Mouse (Mus musculus) cortical plate, adult 2 months (tissue): ENCODE results near the gene Stoml1. TPM values are rescaled to one million over a fixed set of nuclear protein-coding genes. Genes with fewer than 3 reads are reported as not detected.

Experiments used
- H3K27ac ChIP-seq: fragments of 200-500 bp; 2 replicates; pipeline ENCODE4 v1.5.1; 2012; ENCODE audit warnings: low read length, control low read depth, inconsistent platforms; ENCODE audit not compliant: insufficient read depth
- H3K4me1 ChIP-seq: fragments of 200-500 bp; 2 replicates; pipeline ENCODE4 v1.6.1; 2011; ENCODE audit warnings: low read length; ENCODE audit not compliant: control insufficient read depth, insufficient read depth
- H3K4me3 ChIP-seq: fragments of 200-500 bp; 2 replicates; pipeline ENCODE4 v1.5.1; 2011; ENCODE audit warnings: mild to moderate bottlenecking, low read length, control low read depth; ENCODE audit not compliant: insufficient read depth
- CTCF ChIP-seq: fragments of 200-500 bp; IDR thresholded peaks from 2 replicates; pipeline ENCODE4 v1.5.1; 2011; ENCODE audit warnings: mild to moderate bottlenecking, control low read depth, low read length; ENCODE audit not compliant: insufficient read depth; ENCODE audit errors: extremely low read depth
- POLR2A ChIP-seq: fragments of 200-500 bp; IDR thresholded peaks from 2 replicates; pipeline ENCODE4 v1.6.1; 2011; ENCODE audit warnings: mild to moderate bottlenecking, low read length, control low read depth; ENCODE audit not compliant: insufficient read depth; ENCODE audit errors: extremely low read depth
- polyA plus RNA-seq: library from polyadenylated mRNA; depleted of rRNA; stranded (reverse); fragments of >200 nt; gene quantifications from 2 replicates; pipeline ENCODE4 v1.2.3, GENCODE M21; 2012

Stoml1 gene
- polyA plus RNA-seq, 1 experiment: 124 TPM

GRCm38 (mm10) chr9:58214519-58215180, 38.3 kb upstream of the Stoml1 start:
- Histone ChIP-seq H3K4me1 (no peaks in the 10 kb centered on the region), H3K27ac (no peak overlapping the region), H3K4me3 (no peak overlapping the region)
- TF ChIP-seq POLR2A (no peak), CTCF (no peak)

GRCm38 (mm10) chr9:58216402-58216801, 36.6 kb upstream of the Stoml1 start:
- TF ChIP-seq POLR2A (no peak), CTCF (peak; percentile 79)
- H3K27ac ChIP-seq: no peak overlapping the region
- no peaks in the 10 kb centered on the region for H3K4me1 ChIP-seq
- H3K4me3 ChIP-seq: no peak overlapping the region

DNA sequence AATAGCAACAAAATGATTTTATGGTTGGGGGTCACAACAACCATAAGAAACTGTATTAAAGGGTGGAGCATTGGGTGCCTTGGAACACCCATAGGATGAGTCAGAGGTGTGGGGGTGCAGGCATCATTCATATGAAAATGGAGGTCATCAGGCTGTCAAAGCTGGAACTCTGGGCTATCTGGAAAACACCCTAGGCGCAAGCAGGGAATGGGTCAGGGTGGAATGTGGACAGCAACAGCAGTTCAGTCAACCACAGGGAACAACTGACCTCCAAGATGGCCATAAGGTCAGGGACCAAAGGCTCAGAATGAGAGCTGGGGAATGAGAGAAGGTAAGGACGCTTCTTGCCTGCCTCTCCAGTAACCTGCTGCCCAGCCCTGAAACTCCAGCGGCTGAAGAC, 34.4 kb upstream of the Stoml1 start:
- TF ChIP-seq CTCF (no peak), POLR2A (no peak)
- Histone ChIP-seq H3K4me3 (no peak overlapping the region), H3K27ac (no peak overlapping the region), H3K4me1 (no peaks in the 10 kb centered on the region)

DNA sequence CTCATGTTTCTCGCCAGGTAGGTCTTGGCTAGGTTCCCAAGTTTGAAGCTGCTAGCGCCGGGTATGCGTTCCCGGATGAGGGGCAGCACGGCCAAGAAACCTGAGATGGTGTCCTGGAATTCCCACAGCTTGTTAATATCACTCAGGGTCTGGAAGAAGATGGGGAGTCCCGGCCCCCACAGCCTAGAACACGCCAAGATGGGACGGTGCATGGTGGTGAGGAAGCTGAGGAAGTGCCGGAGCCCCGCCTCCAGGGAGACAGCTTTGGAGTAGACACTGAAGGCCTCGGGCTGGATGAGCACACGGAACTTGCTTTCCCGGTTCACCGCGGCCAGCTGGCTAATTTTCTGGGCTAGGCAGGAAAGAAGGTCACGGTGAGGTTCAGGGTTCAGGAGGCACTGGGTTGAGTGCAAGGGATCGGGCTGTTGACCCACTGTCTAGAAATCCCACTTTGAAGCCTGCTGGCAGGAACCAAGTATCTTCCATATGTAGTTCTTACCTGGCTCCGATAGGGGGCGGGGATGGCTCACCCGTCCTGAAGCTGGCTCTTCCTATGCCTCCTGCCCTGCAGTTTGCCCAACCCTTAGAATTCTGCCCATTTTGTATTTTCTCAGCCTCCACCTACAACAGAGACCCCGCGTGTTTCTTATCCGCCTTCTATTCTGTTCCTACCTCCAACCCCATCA, 32.6 kb upstream of the Stoml1 start:
- no peaks in the 10 kb centered on the region for H3K4me1 ChIP-seq
- no peak overlapping the region for H3K27ac ChIP-seq
- no peak for TF ChIP-seq POLR2A
- peak; percentile 57 for TF ChIP-seq CTCF
- no peak overlapping the region for H3K4me3 ChIP-seq

GRCm38 (mm10) chr9:58224356-58224755, 28.6 kb upstream of the Stoml1 start:
- no peaks in the 10 kb centered on the region for H3K4me1 ChIP-seq
- no peak overlapping the region for H3K4me3 ChIP-seq
- no peak overlapping the region for H3K27ac ChIP-seq
- no peak for TF ChIP-seq POLR2A
- no peak for TF ChIP-seq CTCF

DNA sequence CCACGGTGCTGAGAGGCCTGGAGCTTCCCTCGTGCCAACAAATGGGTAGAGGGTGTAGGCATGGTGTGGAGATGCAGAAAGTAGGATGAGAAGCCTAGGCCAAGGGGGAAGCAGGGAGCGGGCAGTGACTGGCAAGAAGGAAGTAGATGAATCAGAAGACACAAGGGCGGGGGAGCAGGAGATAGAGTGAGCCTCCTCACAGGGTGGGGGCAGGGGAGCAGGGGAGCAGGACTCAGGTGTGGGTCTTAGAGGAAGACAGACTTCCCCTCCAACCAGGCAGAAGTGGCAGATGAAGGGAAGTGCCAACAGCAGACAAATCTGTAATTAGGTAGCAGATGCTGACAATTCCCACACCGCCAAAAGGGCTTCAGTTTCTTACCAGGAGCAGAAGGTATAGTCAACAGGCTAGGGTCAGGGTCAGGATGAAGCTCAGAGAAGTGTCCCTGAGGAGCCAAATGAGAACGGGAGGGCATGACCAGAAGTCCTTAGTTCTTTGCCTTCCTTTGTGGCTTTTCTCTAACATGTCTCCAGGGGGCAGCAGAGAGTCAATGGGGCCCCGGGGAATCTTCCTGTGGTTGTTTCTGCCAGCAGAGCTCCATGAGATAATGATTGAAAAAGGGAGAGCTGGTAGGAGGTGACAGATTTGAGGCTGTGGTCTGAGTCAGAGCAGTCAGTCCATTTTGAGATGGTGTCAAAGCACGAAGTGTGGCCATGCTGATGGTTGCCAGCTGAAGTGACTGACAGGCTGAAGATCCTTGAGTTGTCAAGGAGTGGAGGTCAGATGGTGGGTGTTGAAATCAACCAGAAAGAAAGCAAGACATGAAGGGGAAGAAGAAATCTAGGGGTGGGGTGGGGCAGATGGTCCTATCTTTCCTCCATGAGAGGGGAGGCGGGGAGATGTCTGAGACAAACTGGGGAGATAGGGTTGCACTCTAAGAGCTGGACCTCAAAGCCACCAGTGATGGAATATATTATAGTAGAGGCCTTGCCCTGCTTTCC, 26.8 kb upstream of the Stoml1 start:
- Histone ChIP-seq H3K4me1 (no peaks in the 10 kb centered on the region), H3K4me3 (no peak overlapping the region), H3K27ac (no peak overlapping the region)
- TF ChIP-seq POLR2A (no peak), CTCF (peak; percentile 68)

GRCm38 (mm10) chr9:58228777-58229466, 24.0 kb upstream of the Stoml1 start:
- no peaks in the 10 kb centered on the region for H3K4me1 ChIP-seq
- no peak overlapping the region for H3K27ac ChIP-seq
- TF ChIP-seq POLR2A (no peak), CTCF (no peak)
- no peak overlapping the region for H3K4me3 ChIP-seq

DNA sequence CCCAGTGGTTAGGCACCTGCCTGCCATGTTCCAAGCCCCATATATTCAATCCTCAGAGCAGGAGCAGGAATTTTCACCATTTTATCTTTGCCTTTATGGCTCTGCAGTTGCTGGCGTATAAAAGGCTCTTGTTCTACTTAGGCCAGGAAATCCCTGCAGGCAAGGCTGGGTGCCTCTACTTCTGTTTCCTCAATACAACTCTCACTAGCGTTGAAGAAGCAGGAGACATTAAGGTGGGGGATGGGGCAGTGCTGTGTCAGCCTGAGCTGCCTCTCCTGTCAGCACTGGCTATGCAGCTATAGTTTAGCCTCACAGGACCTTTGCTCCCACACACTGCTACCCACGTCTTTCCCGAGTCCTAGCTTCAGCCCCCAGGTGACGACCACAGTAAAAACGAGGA, 21.2 kb upstream of the Stoml1 start:
- TF ChIP-seq CTCF (no peak), POLR2A (no peak)
- Histone ChIP-seq H3K4me1 (no peaks in the 10 kb centered on the region), H3K27ac (no peak overlapping the region), H3K4me3 (no peak overlapping the region)

DNA sequence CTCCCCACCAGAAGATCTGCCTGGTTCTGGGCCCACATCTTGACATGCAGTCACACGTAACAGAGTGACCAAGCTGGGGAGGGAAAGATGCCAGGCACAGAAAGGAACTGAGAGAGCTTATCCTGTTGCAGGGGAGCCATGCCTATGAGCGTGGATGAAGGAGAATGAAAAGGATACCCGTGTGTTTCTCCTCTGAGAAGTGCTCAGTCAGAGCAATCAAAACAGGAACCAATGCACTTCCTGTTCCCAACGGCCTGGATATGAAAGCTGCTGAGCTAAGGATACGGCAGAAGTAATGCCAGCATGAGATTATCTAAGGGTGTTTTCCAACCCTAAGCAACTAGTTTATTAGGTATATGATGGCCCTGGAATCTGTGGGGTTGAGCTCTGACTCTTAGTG, 20.6 kb upstream of the Stoml1 start:
- TF ChIP-seq CTCF (no peak), POLR2A (no peak)
- H3K4me3 ChIP-seq: no peak overlapping the region
- no peak overlapping the region for H3K27ac ChIP-seq
- no peaks in the 10 kb centered on the region for H3K4me1 ChIP-seq
